Mouse (Mus musculus): ENCODE results near the gene Sphk2.

DNA sequence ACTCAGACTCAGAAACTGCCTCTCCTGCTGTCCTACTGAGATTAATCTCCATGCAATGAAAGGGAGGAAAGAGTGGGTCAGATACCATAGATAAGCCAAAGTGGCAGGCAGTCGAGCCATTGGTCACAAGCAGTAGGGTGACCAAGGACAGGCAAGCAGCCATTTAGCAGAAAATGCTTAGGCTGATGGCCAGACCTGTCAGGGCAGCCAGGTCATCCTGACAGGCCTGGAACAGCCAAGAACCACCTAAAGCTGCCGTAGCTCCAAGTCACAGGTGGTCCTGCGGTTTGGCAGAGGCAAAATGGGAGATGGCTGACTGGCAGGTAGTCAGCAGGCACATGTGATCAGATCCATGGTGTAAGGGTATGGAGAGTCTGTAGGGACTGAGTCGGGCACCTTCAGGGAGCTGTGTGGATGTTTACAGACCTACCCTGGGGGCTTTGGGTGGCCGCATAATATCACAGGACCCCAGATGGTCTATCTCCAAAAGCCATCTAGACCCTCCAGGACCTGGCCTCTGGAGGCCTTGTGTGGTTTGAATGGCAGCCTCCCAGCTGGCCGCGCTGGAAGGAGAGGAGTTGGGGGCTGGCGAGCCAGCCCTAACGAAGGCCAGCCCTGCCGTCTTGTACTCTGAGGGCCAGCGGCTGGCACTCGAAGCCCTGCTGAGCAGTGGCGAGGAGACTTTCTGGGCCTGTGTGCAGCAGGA lies 4.0 kb upstream of the Sphk2 start:
- no peak for TF ChIP-seq EP300 (IDR thresholded peaks at IDR 0.05; ENCODE audit: low read depth)
- TF ChIP-seq CTCF (IDR thresholded peaks at IDR 0.05; ENCODE audit: low read depth), result no peak
